Mouse (Mus musculus): ENCODE results near the gene Xpc. TPM values are rescaled to one million over a fixed set of nuclear protein-coding genes. Genes with fewer than 3 reads are reported as not detected.

The Xpc gene
- 21.6 and 23.2 TPM in 2 replicates for polyA plus RNA-seq (2014; fragmentation: Nextera tagmentation; extraction: Ambion mirVana)

- Histone ChIP-seq H3K27me3 (ENCODE audit: control insufficient read depth, insufficient read depth, low read length) (no peaks in the 10 kb centered on the region), H3K9ac (ENCODE audit: low read length) (peak within 1 kb of the TSS; percentile 94), H3K4me2 (peak within 1 kb of the TSS; percentile 55), H3K9me3 (ENCODE audit: control insufficient read depth, low read length) (no peaks in the 10 kb centered on the region), H3K4me3 (ENCODE audit: low read depth, low read length) (peak within 1 kb of the TSS; percentile 90), H3K27ac (ENCODE audit: low read depth, low read length) (no peak within 1 kb of the TSS; the same call in 1 of the 2 replicates), H3K4me1 (ENCODE audit: control insufficient read depth, insufficient read depth, low read length) (peaks cover 14% of the 10 kb centered on the region), H3K36me3 (ENCODE audit: control insufficient read depth, insufficient read depth, low read length) (peaks cover 14% of the 10 kb centered on the region)
- ATAC-seq (ENCODE audit: low FRiP score) (peak; percentile 99), DNase-seq (ENCODE audit: low spot score, missing footprints) (peak; percentile 100)
- WGBS, result under 1% methylated on average over 80 of the region's 80 CpGs
Measured at GRCm38 (mm10) chr6:91515545-91516449, at the start of gene Xpc, which contains the start of gene Lsm3. Gene Xpc (minus strand): TSS chr6:91515888. Gene Lsm3 (plus strand): TSS chr6:91515928.

DNA sequence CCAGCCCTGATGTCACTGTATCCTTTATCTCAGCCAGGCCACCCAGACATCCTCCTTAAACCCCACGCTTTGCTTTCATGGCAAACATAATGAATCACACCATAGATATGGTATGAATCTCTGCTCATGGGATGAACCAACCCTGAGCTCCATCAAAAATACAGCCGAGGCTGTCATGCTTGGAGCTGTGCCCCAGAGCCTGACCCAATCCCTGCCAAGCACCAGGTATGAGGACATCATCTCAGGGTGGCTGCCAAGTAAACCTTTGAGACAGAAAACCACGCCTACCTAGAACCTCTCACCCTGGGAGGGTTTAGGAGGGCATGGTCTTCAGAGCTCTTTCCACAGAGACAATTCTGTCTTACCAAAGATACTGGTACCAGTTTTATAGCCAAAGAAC, 47.3 kb upstream of the Xpc start:
- H3K4me1 ChIP-seq (ENCODE audit: control insufficient read depth, insufficient read depth, low read length), result no peaks in the 10 kb centered on the region
- no peaks in the 10 kb centered on the region for H3K27me3 ChIP-seq (ENCODE audit: control insufficient read depth, insufficient read depth, low read length)
- DNase-seq (ENCODE audit: low spot score, missing footprints) (no peak), ATAC-seq (ENCODE audit: low FRiP score) (no peak)
- no peaks in the 10 kb centered on the region for H3K9me3 ChIP-seq (ENCODE audit: control insufficient read depth, low read length)
- 79% methylated on average over 3 of the region's 3 CpGs for WGBS
- no peak overlapping the region for H3K4me2 ChIP-seq
- H3K9ac ChIP-seq (ENCODE audit: low read length), result no peak overlapping the region
- no peaks in the 10 kb centered on the region for H3K36me3 ChIP-seq (ENCODE audit: control insufficient read depth, insufficient read depth, low read length)
- H3K27ac ChIP-seq (ENCODE audit: low read depth, low read length), result no peak overlapping the region
- H3K4me3 ChIP-seq (ENCODE audit: low read depth, low read length), result no peak overlapping the region

- no peak overlapping the region for H3K9ac ChIP-seq (ENCODE audit: low read length)
- H3K27ac ChIP-seq (ENCODE audit: low read depth, low read length), result no peak overlapping the region
- no peak overlapping the region for H3K4me3 ChIP-seq (ENCODE audit: low read depth, low read length)
- no peaks in the 10 kb centered on the region for H3K36me3 ChIP-seq (ENCODE audit: control insufficient read depth, insufficient read depth, low read length)
- no peaks in the 10 kb centered on the region for H3K9me3 ChIP-seq (ENCODE audit: control insufficient read depth, low read length)
- H3K27me3 ChIP-seq (ENCODE audit: control insufficient read depth, insufficient read depth, low read length), result no peaks in the 10 kb centered on the region
- no peak for DNase-seq (ENCODE audit: low spot score, missing footprints)
- no peaks in the 10 kb centered on the region for H3K4me1 ChIP-seq (ENCODE audit: control insufficient read depth, insufficient read depth, low read length)
- WGBS, result 85% methylated on average over 3 of the region's 3 CpGs
- ATAC-seq (ENCODE audit: low FRiP score), result no peak
- H3K4me2 ChIP-seq, result no peak overlapping the region
Measured at GRCm38 (mm10) chr6:91560186-91560585, 44.5 kb upstream of the Xpc start.

DNA sequence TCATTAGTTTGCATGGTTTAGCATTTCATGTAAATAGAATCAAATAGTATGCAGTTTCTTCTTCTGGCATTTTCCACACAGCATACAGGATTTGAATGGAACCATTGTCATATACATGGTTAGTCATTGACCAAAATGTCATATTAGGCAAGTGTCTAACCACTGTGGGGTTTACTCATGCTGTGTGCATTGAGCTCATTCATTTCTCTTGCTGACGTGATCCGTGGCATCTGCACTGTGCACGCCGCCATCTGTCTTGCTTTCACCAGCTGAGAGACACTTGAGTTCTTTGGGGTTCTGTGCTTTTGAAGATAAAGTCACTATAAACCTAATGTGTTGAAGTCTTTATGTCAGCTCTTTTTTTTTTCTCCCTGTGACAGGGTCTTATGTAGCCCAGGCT, 43.7 kb upstream of the Xpc start:
- ATAC-seq (ENCODE audit: low FRiP score) (no peak), DNase-seq (ENCODE audit: low spot score, missing footprints) (no peak)
- Histone ChIP-seq H3K4me3 (ENCODE audit: low read depth, low read length) (no peak overlapping the region), H3K9ac (ENCODE audit: low read length) (no peak overlapping the region), H3K27me3 (ENCODE audit: control insufficient read depth, insufficient read depth, low read length) (no peaks in the 10 kb centered on the region), H3K36me3 (ENCODE audit: control insufficient read depth, insufficient read depth, low read length) (no peaks in the 10 kb centered on the region), H3K9me3 (ENCODE audit: control insufficient read depth, low read length) (no peaks in the 10 kb centered on the region), H3K27ac (ENCODE audit: low read depth, low read length) (no peak overlapping the region), H3K4me1 (ENCODE audit: control insufficient read depth, insufficient read depth, low read length) (no peaks in the 10 kb centered on the region), H3K4me2 (no peak overlapping the region)
- 88% methylated on average over 4 of the region's 4 CpGs for WGBS

GRCm38 (mm10) chr6:91558565-91558964, 42.9 kb upstream of the Xpc start:
- Histone ChIP-seq H3K4me3 (ENCODE audit: low read depth, low read length) (no peak overlapping the region), H3K9me3 (ENCODE audit: control insufficient read depth, low read length) (no peaks in the 10 kb centered on the region), H3K4me2 (no peak overlapping the region), H3K4me1 (ENCODE audit: control insufficient read depth, insufficient read depth, low read length) (no peaks in the 10 kb centered on the region), H3K9ac (ENCODE audit: low read length) (no peak overlapping the region), H3K36me3 (ENCODE audit: control insufficient read depth, insufficient read depth, low read length) (no peaks in the 10 kb centered on the region), H3K27ac (ENCODE audit: low read depth, low read length) (no peak overlapping the region), H3K27me3 (ENCODE audit: control insufficient read depth, insufficient read depth, low read length) (no peaks in the 10 kb centered on the region)
- ATAC-seq (ENCODE audit: low FRiP score) (no peak), DNase-seq (ENCODE audit: low spot score, missing footprints) (no peak)
- 75% methylated on average over 1 of the region's 1 CpGs for WGBS

- WGBS, result 60% methylated on average over 3 of the region's 3 CpGs
- Histone ChIP-seq H3K36me3 (ENCODE audit: control insufficient read depth, insufficient read depth, low read length) (no peaks in the 10 kb centered on the region), H3K4me2 (no peak overlapping the region), H3K4me1 (ENCODE audit: control insufficient read depth, insufficient read depth, low read length) (no peaks in the 10 kb centered on the region), H3K4me3 (ENCODE audit: low read depth, low read length) (no peak overlapping the region), H3K27ac (ENCODE audit: low read depth, low read length) (no peak overlapping the region), H3K9ac (ENCODE audit: low read length) (no peak overlapping the region), H3K9me3 (ENCODE audit: control insufficient read depth, low read length) (no peaks in the 10 kb centered on the region), H3K27me3 (ENCODE audit: control insufficient read depth, insufficient read depth, low read length) (no peaks in the 10 kb centered on the region)
- ATAC-seq (ENCODE audit: low FRiP score) (no peak), DNase-seq (ENCODE audit: low spot score, missing footprints) (peak; percentile 80)
Measured at GRCm38 (mm10) chr6:91552693-91553092, 37.0 kb upstream of the Xpc start.

GRCm38 (mm10) chr6:91551671-91552070, 36.0 kb upstream of the Xpc start:
- H3K27me3 ChIP-seq (ENCODE audit: control insufficient read depth, insufficient read depth, low read length), result no peaks in the 10 kb centered on the region
- no peak overlapping the region for H3K4me3 ChIP-seq (ENCODE audit: low read depth, low read length)
- DNase-seq (ENCODE audit: low spot score, missing footprints) (no peak), ATAC-seq (ENCODE audit: low FRiP score) (no peak)
- H3K9me3 ChIP-seq (ENCODE audit: control insufficient read depth, low read length), result no peaks in the 10 kb centered on the region
- no peak overlapping the region for H3K9ac ChIP-seq (ENCODE audit: low read length)
- H3K4me1 ChIP-seq (ENCODE audit: control insufficient read depth, insufficient read depth, low read length), result no peaks in the 10 kb centered on the region
- H3K27ac ChIP-seq (ENCODE audit: low read depth, low read length), result no peak overlapping the region
- H3K4me2 ChIP-seq, result no peak overlapping the region
- H3K36me3 ChIP-seq (ENCODE audit: control insufficient read depth, insufficient read depth, low read length), result no peaks in the 10 kb centered on the region
- WGBS, result 89% methylated on average over 3 of the region's 3 CpGs

GRCm38 (mm10) chr6:91549621-91550020, 33.9 kb upstream of the Xpc start:
- Histone ChIP-seq H3K4me2 (no peak overlapping the region), H3K27me3 (ENCODE audit: control insufficient read depth, insufficient read depth, low read length) (no peaks in the 10 kb centered on the region), H3K27ac (ENCODE audit: low read depth, low read length) (no peak overlapping the region), H3K4me3 (ENCODE audit: low read depth, low read length) (no peak overlapping the region), H3K9me3 (ENCODE audit: control insufficient read depth, low read length) (no peaks in the 10 kb centered on the region), H3K4me1 (ENCODE audit: control insufficient read depth, insufficient read depth, low read length) (no peaks in the 10 kb centered on the region), H3K9ac (ENCODE audit: low read length) (no peak overlapping the region), H3K36me3 (ENCODE audit: control insufficient read depth, insufficient read depth, low read length) (no peaks in the 10 kb centered on the region)
- 73% methylated on average over 5 of the region's 5 CpGs for WGBS
- DNase-seq (ENCODE audit: low spot score, missing footprints), result no peak
- no peak for ATAC-seq (ENCODE audit: low FRiP score)

DNA sequence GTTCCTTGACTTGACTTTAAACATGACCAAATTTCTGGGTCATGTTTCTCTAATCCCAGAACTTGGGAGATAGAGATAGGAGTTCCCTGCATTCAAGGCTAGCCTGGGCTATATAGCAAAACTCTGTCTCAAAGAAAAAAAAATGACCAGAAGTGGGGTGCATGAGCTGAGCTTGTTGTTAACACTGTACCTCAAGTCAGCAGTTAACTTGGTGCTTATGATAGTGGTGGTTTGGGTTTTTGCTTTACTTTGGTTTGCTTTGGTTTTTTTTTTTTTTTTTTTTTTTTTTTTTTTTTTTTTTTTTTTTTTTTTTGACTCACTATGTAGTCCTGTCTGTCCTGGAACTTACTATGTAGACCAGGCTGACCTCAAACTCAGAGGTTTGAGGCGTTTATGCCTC, 31.6 kb upstream of the Xpc start:
- Histone ChIP-seq H3K4me1 (ENCODE audit: control insufficient read depth, insufficient read depth, low read length) (no peaks in the 10 kb centered on the region), H3K27ac (ENCODE audit: low read depth, low read length) (no peak overlapping the region), H3K36me3 (ENCODE audit: control insufficient read depth, insufficient read depth, low read length) (no peaks in the 10 kb centered on the region), H3K27me3 (ENCODE audit: control insufficient read depth, insufficient read depth, low read length) (no peaks in the 10 kb centered on the region), H3K4me2 (no peak overlapping the region), H3K9me3 (ENCODE audit: control insufficient read depth, low read length) (no peaks in the 10 kb centered on the region), H3K9ac (ENCODE audit: low read length) (no peak overlapping the region), H3K4me3 (ENCODE audit: low read depth, low read length) (no peak overlapping the region)
- WGBS, result 58% methylated on average over 1 of the region's 1 CpGs
- peak; percentile 56 for DNase-seq (ENCODE audit: low spot score, missing footprints)
- no peak for ATAC-seq (ENCODE audit: low FRiP score)
